Mouse (Mus musculus): Measurements from ENCODE around the gene Ifna5.
"Not testable (repeated sequence)": the region's sequence is repeated elsewhere in the genome, so short reads cannot be mapped to it uniquely, and the experiment has no call there.

Gene Ifna5

DNA sequence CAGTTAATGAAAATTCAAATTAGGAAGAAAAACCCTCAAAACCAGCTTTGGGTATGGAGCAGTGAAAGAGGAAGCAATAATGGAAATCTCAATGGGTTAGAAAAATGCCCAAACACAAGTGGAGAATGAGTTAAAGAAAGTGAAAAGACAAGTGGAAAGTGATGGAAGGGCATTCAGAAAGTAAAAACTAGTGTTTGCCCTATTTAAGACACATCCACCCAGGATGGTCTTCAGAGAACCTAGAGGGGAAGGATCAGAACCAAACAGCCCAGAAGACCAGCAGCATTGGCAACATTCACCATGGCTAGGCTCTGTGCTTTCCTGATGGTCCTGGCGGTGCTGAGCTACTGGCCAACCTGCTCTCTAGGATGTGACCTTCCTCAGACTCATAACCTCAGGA, at the start of gene Ifna5:
Gene Ifna5, plus strand, starts transcription at position 301 of the 400 bp plus-strand sequence.
- DNase-seq (ENCODE audit: low spot score), result not testable (repeated sequence)

DNA sequence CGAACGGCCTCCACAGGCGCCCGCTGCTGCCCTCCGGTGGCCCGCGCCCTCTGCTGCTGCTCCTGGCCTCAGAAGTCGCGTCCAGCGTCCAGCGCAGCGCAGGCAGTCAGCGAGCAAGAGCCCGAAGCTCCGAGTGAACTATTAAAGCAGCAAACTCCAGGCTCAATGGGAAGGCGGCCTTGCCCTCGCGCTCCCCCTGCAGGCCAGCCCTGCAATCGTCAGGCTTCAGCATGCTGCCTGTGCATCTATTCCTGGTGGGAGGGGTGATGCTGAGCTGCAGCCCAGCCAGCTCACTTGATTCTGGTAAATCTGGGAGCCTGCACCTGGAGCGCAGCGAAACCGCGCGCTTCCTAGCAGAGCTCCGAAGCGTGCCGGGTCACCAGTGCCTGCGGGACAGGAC, 46.9 kb upstream of the Ifna5 start, which contains the start of gene Gm13277:
Gene Gm13277, plus strand, starts transcription at position 231 of the 400 bp plus-strand sequence.
- DNase-seq (ENCODE audit: low spot score), result peak; percentile 42

DNA sequence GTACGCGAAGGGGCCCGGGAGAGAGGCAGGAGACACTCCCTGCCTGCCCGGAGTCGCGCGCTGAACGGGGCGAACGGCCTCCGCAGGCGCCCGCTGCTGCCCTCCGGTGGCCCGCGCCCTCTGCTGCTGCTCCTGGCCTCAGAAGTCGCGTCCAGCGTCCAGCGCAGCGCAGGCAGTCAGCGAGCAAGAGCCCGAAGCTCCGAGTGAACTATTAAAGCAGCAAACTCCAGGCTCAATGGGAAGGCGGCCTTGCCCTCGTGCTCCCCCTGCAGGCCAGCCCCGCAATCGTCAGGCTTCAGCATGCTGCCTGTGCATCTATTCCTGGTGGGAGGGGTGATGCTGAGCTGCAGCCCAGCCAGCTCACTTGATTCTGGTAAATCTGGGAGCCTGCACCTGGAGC, 44.1 kb upstream of the Ifna5 start, which contains the start of gene Gm13278:
Gene Gm13278, plus strand, starts transcription at position 301 of the 400 bp plus-strand sequence.
- DNase-seq (ENCODE audit: low spot score), result not testable (repeated sequence)

DNA sequence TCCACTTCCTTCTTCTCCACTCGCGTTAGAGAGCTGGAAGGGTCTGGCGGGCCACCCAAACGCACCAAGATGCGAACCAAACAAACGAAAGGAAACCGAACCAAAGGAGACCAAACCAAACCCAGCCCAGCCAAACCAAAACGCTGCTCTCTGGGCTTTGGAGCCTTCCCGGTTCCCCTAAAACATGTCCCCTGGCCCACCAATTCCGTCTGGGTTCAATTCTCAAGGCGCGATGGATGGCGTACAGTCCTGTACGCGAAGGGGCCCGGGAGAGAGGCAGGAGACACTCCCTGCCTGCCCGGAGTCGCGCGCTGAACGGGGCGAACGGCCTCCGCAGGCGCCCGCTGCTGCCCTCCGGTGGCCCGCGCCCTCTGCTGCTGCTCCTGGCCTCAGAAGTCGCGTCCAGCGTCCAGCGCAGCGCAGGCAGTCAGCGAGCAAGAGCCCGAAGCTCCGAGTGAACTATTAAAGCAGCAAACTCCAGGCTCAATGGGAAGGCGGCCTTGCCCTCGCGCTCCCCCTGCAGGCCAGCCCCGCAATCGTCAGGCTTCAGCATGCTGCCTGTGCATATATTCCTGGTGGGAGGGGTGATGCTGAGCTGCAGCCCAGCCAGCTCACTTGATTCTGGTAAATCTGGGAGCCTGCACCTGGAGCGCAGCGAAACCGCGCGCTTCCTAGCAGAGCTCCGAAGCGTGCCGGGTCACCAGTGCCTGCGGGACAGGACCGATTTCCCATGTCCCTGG, 41.2 kb upstream of the Ifna5 start, which contains the start of gene Gm13275:
Gene Gm13275, plus strand, starts transcription at position 552 of the 740 bp plus-strand sequence.
- DNase-seq (ENCODE audit: low spot score), result peak; percentile 73

DNA sequence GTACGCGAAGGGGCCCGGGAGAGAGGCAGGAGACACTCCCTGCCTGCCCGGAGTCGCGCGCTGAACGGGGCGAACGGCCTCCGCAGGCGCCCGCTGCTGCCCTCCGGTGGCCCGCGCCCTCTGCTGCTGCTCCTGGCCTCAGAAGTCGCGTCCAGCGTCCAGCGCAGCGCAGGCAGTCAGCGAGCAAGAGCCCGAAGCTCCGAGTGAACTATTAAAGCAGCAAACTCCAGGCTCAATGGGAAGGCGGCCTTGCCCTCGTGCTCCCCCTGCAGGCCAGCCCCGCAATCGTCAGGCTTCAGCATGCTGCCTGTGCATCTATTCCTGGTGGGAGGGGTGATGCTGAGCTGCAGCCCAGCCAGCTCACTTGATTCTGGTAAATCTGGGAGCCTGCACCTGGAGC, 38.2 kb upstream of the Ifna5 start, which contains the start of gene Gm13279:
Gene Gm13279, plus strand, starts transcription at position 301 of the 400 bp plus-strand sequence.
- not testable (repeated sequence) for DNase-seq (ENCODE audit: low spot score)

DNA sequence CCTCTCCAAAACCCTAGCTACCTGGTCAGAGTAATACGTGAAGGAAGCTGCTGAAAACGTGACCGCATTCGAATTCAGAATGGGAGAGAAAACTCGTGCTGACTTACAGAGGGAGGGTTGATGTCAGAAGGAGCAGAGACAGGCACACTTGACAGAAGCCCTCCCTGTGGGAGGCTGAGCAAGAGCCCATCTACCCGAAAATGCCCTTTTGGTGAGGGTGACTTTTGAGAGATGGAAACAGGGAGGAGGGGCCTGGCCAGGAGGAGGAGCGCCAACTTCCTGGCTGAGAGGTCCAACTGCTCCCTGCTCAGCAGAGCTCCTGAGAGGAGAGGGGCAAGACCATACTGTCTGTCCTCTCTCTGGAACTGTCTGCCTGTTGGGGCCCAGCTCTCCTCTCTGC, 36.0 kb upstream of the Ifna5 start, which contains the start of gene Gm13285:
Gene Gm13285, plus strand, starts transcription at position 301 of the 400 bp plus-strand sequence.
- DNase-seq (ENCODE audit: low spot score), result not testable (repeated sequence)

DNA sequence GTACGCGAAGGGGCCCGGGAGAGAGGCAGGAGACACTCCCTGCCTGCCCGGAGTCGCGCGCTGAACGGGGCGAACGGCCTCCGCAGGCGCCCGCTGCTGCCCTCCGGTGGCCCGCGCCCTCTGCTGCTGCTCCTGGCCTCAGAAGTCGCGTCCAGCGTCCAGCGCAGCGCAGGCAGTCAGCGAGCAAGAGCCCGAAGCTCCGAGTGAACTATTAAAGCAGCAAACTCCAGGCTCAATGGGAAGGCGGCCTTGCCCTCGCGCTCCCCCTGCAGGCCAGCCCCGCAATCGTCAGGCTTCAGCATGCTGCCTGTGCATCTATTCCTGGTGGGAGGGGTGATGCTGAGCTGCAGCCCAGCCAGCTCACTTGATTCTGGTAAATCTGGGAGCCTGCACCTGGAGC, 32.4 kb upstream of the Ifna5 start, which contains the start of gene Gm13287:
Gene Gm13287, plus strand, starts transcription at position 301 of the 400 bp plus-strand sequence.
- not testable (repeated sequence) for DNase-seq (ENCODE audit: low spot score)

DNA sequence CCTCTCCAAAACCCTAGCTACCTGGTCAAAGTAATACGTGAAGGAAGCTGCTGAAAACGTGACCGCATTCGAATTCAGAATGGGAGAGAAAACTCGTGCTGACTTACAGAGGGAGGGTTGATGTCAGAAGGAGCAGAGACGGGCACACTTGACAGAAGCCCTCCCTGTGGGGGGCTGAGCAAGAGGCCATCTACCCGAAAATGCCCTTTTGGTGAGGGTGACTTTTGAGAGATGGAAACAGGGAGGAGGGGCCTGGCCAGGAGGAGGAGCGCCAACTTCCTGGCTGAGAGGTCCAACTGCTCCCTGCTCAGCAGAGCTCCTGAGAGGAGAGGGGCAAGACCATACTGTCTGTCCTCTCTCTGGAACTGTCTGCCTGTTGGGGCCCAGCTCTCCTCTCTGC, 30.1 kb upstream of the Ifna5 start, which contains the start of gene Gm13288:
Gene Gm13288, plus strand, starts transcription at position 301 of the 400 bp plus-strand sequence.
- DNase-seq (ENCODE audit: low spot score), result not testable (repeated sequence)

DNA sequence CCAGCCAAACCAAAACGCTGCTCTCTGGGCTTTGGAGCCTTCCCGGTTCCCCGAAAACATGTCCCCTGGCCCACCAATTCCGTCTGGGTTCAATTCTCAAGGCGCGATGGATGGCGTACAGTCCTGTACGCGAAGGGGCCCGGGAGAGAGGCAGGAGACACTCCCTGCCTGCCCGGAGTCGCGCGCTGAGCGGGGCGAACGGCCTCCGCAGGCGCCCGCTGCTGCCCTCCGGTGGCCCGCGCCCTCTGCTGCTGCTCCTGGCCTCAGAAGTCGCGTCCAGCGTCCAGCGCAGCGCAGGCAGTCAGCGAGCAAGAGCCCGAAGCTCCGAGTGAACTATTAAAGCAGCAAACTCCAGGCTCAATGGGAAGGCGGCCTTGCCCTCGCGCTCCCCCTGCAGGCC, 29.6 kb upstream of the Ifna5 start:
- peak; percentile 6 for DNase-seq (ENCODE audit: low spot score)

DNA sequence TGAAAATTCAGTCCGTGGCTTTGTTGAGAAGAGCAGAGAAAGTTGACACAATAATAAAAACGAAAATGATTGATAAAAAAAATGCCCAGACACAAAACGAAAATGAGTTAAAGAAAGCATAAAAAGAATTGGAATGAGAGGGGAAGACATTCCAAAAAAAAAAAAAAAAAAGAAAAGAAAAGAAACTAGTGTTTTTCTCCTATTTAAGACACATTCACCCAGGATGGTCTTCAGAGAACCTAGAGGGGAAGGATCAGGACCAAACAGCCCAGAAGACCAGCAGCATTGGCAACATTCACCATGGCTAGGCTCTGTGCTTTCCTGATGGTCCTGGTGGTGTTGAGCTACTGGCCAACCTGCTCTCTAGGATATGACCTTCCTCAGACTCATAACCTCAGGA, 19.4 kb upstream of the Ifna5 start, which contains the start of gene Ifna7:
Gene Ifna7, plus strand, starts transcription at position 301 of the 400 bp plus-strand sequence.
- no peak for DNase-seq (ENCODE audit: low spot score)

DNA sequence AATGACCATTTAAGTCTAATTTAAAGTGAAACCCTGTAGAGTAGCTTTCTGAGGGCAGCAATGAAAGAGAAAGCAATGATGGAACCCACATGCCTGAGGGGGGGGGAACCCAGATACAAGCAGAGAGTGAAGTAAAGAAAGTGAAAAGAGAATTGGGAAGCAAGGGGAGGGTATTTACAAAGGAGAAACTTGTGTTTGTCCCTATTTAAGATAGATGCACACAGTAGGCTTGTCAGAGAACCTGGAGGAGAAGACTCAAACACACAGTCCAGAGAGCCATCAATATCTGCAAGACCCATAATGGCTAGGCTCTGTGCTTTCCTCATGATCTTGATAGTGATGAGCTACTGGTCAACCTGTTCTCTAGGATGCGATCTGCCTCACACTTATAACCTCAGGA, 15.7 kb upstream of the Ifna5 start, which contains the start of gene Ifna11:
Gene Ifna11, plus strand, starts transcription at position 301 of the 400 bp plus-strand sequence.
- no peak for DNase-seq (ENCODE audit: low spot score)

DNA sequence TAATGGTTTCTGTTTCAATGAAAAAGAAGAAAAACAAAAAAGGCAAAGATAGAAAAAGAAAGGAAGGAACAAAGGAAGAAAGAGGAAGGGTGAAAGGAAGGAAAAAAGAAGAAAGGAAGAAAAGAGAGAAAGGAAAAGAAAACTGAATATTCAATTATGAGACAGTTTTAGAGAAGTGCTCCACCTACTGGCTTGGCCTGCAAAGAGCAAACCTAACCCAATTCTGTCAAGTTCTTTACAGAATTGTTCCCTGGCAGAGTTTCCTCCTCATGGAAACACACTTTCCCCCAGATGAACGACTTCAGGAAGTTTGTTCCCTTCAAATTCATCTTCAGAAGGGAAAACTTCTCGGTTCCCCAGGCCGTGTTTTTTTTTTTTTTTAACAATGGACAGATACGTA, 12.3 kb upstream of the Ifna5 start:
- no peak for DNase-seq (ENCODE audit: low spot score)

DNA sequence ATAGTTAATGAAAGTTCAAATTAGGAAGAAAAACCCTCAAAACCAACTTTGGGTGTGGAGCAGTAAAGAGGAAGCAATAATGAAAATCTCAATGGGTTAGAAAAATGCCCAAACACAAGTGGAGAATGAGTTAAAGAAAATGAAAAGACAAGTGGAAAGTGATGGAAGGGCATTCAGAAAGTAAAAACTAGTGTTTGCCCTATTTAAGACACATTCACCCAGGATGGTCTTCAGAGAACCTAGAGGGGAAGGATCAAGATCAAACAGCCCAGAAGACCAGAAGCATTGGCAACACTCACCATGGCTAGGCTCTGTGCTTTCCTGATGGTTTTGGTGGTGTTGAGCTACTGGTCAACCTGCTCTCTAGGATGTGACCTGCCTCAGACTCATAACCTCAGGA, 8.2 kb upstream of the Ifna5 start, which contains the start of gene Ifna6:
Gene Ifna6, plus strand, starts transcription at position 301 of the 400 bp plus-strand sequence.
- DNase-seq (ENCODE audit: low spot score), result not testable (repeated sequence)

DNA sequence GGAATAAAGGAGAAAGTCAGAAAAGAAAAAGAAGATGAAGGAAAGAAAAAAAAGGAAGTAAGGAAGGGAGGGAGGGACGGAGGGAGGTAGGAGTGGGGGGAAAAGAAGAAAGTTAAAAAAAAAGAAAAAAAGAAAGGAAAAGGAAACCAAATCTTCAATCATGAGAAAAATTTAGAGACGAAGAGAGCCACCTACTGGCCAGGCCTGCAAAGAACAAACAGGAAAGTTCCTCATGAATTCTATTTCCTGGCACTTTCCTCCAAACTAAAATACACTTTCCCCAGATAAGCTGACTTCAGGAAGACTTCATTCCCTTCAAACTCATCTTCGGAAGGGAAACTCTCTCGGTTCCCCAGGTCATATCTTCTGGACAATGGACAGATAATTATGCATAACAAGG, 4.8 kb upstream of the Ifna5 start:
- DNase-seq (ENCODE audit: low spot score), result peak; percentile 3

DNA sequence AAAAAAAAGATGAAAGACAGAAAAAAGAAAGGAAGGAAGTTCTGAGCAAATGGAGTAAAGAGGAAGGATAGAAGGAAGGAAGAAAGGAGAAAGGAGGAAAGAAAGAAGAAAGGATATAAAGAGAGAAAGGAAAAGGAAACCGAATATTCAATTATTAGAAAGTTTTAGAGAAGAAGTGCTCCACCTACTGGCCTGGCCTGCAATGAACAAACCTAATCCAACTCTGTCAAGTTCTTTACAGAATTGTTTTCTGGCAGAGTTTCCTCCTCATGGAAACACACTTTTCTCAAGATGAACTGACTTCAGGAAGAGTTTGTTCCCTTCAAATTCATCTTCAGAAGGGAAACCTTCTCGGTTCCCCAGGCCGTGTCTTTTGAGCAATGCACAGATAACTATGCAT, 3.5 kb downstream of the Ifna5 start:
- no peak for DNase-seq (ENCODE audit: low spot score)

DNA sequence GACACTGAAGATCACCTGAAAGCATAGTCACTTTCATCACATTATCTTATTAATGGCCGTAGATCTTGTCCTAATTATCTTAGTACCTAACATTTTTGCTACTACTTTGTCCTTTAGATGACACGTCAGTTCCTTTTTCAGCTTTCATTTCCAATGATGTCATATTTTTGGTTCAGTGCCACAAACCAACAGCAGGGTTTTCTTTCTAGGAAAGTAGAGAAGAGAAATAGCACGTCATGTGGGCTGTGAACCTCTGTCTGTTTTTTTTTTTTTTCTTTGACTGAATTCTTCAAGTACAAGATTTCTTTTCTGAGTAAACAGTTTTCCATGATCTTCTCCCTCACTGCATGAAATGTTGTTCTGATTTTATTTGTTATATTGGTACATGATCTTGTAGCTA, 4.7 kb downstream of the Ifna5 start:
- DNase-seq (ENCODE audit: low spot score), result no peak

DNA sequence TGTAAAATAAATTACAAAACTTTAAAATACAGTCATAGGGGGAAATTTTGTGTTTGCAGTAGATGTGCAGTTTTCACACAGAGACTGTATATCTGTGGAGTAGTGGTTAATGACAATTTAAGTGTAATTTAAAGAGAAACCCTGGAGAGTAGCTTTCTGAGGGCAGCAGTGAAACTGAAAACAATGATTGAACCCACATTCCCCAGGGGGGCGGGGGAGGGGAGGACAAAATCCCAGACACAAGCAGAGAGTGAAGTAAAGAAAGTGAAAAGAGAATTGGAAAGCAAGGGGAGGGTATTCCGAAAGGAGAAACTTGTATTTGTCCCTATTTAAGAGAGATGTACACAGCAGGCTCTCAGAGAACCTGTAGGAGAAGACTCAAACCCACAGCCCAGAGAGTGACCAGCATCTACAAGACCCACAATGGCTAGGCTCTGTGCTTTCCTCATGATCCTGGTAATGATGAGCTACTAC, 6.2 kb downstream of the Ifna5 start, which contains the start of gene Ifna4:
Gene Ifna4, plus strand, starts transcription at position 424 of the 474 bp plus-strand sequence.
- no peak for DNase-seq (ENCODE audit: low spot score)

DNA sequence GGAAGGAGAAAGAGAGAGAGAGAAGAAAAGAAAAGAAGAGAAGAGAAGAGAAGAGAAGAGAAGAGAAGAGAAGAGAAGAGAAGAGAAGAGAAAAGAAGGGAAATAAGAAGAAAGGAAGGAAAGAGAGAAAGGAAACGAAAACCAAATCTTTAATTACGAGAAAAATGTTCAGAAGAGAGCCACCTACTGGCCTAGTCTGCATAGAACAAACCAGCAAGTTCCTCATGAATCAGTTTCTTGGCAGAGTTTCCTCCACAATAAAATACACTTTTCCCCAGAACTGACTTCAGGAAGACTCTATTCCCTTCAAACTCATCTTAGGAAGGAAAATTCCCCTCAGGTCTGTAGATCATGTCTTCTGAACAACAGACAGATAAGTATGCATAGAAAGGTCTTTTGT, 10.0 kb downstream of the Ifna5 start:
- no peak for DNase-seq (ENCODE audit: low spot score)

DNA sequence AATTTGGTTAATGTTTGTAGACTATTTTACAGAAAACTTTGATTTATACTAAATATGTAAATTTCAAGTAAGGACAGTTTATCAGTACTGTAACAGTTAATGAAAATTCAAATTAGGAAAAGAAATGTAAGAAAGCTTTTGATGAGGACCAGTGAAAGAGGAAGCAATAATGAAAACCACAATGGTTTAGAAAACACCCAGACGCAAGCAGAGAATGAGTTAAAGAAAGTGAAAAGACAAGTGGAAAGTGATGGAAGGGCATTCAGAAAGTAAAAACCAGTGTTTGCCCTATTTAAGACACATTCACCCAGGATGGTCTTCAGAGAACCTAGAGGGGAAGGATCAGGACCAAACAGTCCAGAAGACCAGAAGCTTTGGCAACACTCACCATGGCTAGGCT, 14.4 kb downstream of the Ifna5 start, which contains the start of gene Ifna1:
Gene Ifna1, plus strand, starts transcription at position 390 of the 400 bp plus-strand sequence.
- no peak for DNase-seq (ENCODE audit: low spot score)

DNA sequence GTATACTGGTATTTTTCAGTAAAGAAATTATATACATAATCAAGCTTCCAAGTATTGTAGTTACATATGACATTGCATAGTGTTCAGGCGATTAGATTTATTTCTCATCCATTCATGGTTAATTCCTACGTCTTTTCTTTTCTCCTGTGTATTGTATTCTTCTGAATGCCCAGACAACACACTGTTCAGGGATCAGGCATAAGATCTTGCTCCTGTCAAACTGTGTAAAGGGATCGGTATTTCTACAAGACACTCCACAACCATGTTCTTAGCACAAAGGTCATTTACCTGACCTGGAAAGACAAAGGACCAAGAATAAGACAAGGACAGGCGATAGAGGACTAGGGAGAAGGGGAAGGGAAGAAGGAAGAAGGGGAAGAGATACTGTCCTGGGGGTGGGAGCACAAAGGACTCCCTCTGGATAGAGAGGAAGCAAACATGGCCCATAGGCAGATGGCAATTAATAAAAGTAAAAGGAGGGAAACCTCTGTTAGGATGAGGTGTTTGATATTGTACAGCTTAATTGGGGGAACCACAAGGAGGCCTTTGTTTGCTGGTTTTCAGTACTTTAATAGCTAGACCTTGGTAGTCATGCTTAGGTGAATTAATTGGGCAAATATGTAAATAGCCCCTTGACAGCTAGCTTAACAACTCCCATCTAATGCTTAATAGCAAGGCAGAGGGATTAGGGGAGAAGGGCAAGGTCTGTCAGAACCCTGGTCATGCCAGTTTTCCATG, 15.9 kb downstream of the Ifna5 start:
- no peak for DNase-seq (ENCODE audit: low spot score)

DNA sequence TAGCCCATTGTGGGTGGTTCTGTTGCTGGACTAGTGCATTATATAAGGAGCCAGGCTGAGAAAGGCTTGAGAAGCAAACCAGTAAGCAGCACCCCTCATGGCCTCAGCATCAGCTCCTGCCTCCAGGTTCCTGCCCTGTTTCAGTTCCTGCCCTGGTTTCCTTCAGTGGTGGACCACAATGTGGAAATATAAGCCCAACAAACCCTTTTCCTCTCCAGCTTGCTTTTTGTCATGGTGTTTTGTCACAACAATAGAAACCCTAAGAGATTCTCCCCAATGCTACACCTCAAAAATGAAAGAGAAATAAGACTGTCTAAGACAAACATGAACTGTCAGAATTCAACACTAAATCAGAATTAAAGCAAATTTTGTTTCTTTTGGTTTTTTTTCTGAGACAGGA, 23.9 kb downstream of the Ifna5 start:
- DNase-seq (ENCODE audit: low spot score), result no peak

DNA sequence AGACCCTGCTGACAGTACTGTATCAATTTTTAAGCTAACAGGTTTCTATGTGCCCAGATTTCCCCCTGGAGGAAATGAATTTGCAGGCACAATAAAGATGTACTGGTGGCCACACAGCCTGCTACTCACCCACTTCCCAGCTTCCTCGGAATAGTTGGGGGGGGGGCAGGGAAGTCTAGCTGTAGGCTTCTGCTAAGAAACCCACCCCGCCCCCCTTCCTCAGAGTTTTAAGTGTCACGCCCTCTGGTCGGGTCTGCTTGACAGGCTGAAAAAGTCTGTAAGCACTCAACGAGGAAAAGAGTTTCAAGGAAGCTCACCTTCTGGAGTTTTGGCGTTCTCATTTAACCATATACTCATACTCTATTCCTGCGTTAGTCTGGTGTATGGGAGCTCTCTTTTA, 28.0 kb downstream of the Ifna5 start:
- no peak for DNase-seq (ENCODE audit: low spot score)

Measured in ovary, postnatal 14 days (tissue).